Mouse (Mus musculus): ENCODE results near the gene Suox.

DNA sequence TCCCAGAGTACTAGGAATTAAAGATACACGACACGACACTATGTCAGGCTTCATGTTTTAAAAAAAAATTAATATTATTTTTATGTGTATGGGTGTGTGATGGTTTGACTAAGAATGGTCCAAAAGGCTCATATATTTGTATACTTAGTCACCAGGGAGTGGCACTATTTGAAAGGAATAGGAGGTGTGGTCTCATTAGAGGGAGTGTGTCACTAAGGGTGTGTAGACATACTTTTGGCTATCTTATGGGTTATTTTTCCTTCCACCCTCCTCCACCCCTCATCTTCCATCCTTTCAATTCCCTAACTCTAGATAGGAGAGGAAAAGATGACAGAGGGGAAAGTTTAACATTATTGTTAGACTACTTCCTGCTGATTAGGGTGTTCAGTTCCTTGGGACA, 8.1 kb downstream of the Suox start:
- no peak for TF ChIP-seq TAL1 (IDR thresholded peaks at IDR 0.05; ENCODE audit: low read length)
- no peak for TF ChIP-seq GATA1 (IDR thresholded peaks at IDR 0.05; ENCODE audit: low read length)

Data from erythroblast, embryonic 14.5 days (primary cell).